Mouse (Mus musculus) hindbrain, embryonic 14.5 days (tissue): ENCODE measurements around the gene Serpinb11. TPM values are rescaled to one million over a fixed set of nuclear protein-coding genes. Genes with fewer than 3 reads are reported as not detected.

ENCODE experiments used
- ATAC-seq: fragments of 200-750 bp; cut with Nextera tagmentation; 2 replicates; pipeline ENCODE4 v1.8.0; 2017; ENCODE audit warnings: moderate number of reproducible peaks, mild to moderate bottlenecking, moderate TSS enrichment, moderate library complexity; ENCODE audit not compliant: low FRiP score
- DNase-seq: peaks from one replicate; pipeline ENCODE4 v3.0.0-alpha.2; 2015; ENCODE audit warnings: low spot score
- H3K27ac ChIP-seq: fragments of 300-500 bp; sonication (generic); 2 replicates; pipeline ENCODE4 v1.5.1; 2014; ENCODE audit warnings: mild to moderate bottlenecking, moderate library complexity
- H3K27me3 ChIP-seq: fragments of 300-500 bp; sonication (generic); 2 replicates; pipeline ENCODE4 v1.6.1; 2014; ENCODE audit warnings: mild to moderate bottlenecking, low read length, mixed read lengths; ENCODE audit not compliant: control insufficient read depth, insufficient read depth
- H3K36me3 ChIP-seq: fragments of 300-500 bp; sonication (generic); replicated peaks from 2 replicates; pipeline ENCODE4 v1.6.1; 2014; ENCODE audit not compliant: control insufficient read depth, insufficient read depth
- H3K4me1 ChIP-seq: fragments of 300-500 bp; sonication (generic); replicated peaks from 2 replicates; pipeline ENCODE4 v1.6.1; 2014; ENCODE audit warnings: antibody characterized with exemption, low read length, mixed read lengths; ENCODE audit not compliant: control insufficient read depth, insufficient read depth
- H3K4me2 ChIP-seq: fragments of 300-500 bp; sonication (generic); replicated peaks from 2 replicates; pipeline ENCODE4 v1.6.1; 2014; ENCODE audit warnings: mild to moderate bottlenecking, moderate library complexity
- H3K4me3 ChIP-seq: fragments of 300-500 bp; sonication (generic); replicated peaks from 2 replicates; pipeline ENCODE4 v1.5.1; 2014; ENCODE audit warnings: mild to moderate bottlenecking, low read length
- H3K9ac ChIP-seq: fragments of 300-500 bp; sonication (generic); 2 replicates; pipeline ENCODE4 v1.6.1; 2014
- H3K9me3 ChIP-seq: fragments of 300-500 bp; sonication (generic); 2 replicates; pipeline ENCODE4 v1.6.1; 2016; ENCODE audit warnings: low read length; ENCODE audit not compliant: control insufficient read depth
- WGBS: fragments of 180-500 bp; shearing (Covaris S2); extraction: QIAGEN DNeasy Blood & Tissue Kit; methylation state at CpG from one replicate; pipeline ENCODE4 v1.1.7; 2014; 5-methylcytosine and 5-hydroxymethylcytosine counted together
- polyA plus RNA-seq: library from polyadenylated mRNA; unstranded; fragments of >200 nt; fragmentation: Nextera tagmentation; extraction: Ambion mirVana; gene quantifications from 2 replicates; pipeline ENCODE4 v1.2.1, GENCODE M21; 2014

The Serpinb11 gene
- polyA plus RNA-seq, 1 experiment from 2014 or later, result not detected

GRCm38 (mm10) chr1:107381491-107381890 is 20.5 kb downstream of the Serpinb11 start:
- no peak overlapping the region for H3K4me2 ChIP-seq
- DNase-seq (no peak), ATAC-seq (no peak)
- H3K4me3 ChIP-seq, result no peak overlapping the region
- no peak overlapping the region for H3K9ac ChIP-seq
- no peaks in the 10 kb centered on the region for H3K4me1 ChIP-seq
- H3K9me3 ChIP-seq, result no peaks in the 10 kb centered on the region
- H3K36me3 ChIP-seq, result no peaks in the 10 kb centered on the region
- no peak overlapping the region for H3K27ac ChIP-seq
- H3K27me3 ChIP-seq, result no peaks in the 10 kb centered on the region

GRCm38 (mm10) chr1:107382404-107382803 is 21.4 kb downstream of the Serpinb11 start:
- Histone ChIP-seq H3K27me3 (no peaks in the 10 kb centered on the region), H3K9ac (no peak overlapping the region), H3K4me2 (no peak overlapping the region), H3K27ac (no peak overlapping the region), H3K4me1 (no peaks in the 10 kb centered on the region), H3K4me3 (no peak overlapping the region), H3K36me3 (no peaks in the 10 kb centered on the region), H3K9me3 (no peaks in the 10 kb centered on the region)
- no peak for DNase-seq
- 96% methylated on average over 1 of the region's 1 CpGs for WGBS
- ATAC-seq, result no peak

- H3K36me3 ChIP-seq, result no peaks in the 10 kb centered on the region
- no peaks in the 10 kb centered on the region for H3K27me3 ChIP-seq
- 95% methylated on average over 9 of the region's 9 CpGs for WGBS
- no peaks in the 10 kb centered on the region for H3K4me1 ChIP-seq
- no peak overlapping the region for H3K27ac ChIP-seq
- ATAC-seq (no peak), DNase-seq (no peak)
- no peak overlapping the region for H3K9ac ChIP-seq
- H3K9me3 ChIP-seq, result no peaks in the 10 kb centered on the region
- no peak overlapping the region for H3K4me2 ChIP-seq
- no peak overlapping the region for H3K4me3 ChIP-seq
Observed at GRCm38 (mm10) chr1:107384532-107384931, 23.5 kb downstream of the Serpinb11 start.

GRCm38 (mm10) chr1:107389753-107390152 is 28.8 kb downstream of the Serpinb11 start:
- Histone ChIP-seq H3K4me3 (no peak overlapping the region), H3K4me1 (no peaks in the 10 kb centered on the region), H3K27me3 (no peaks in the 10 kb centered on the region), H3K36me3 (no peaks in the 10 kb centered on the region), H3K4me2 (no peak overlapping the region), H3K9me3 (no peaks in the 10 kb centered on the region), H3K27ac (no peak overlapping the region), H3K9ac (no peak overlapping the region)
- ATAC-seq, result no peak
- DNase-seq, result no peak
- 96% methylated on average over 2 of the region's 2 CpGs for WGBS

GRCm38 (mm10) chr1:107397481-107397880 is 36.5 kb downstream of the Serpinb11 start:
- H3K9me3 ChIP-seq, result no peaks in the 10 kb centered on the region
- H3K9ac ChIP-seq, result no peak overlapping the region
- no peaks in the 10 kb centered on the region for H3K36me3 ChIP-seq
- H3K4me1 ChIP-seq, result no peaks in the 10 kb centered on the region
- ATAC-seq, result no peak
- DNase-seq, result no peak
- WGBS, result 67% methylated on average over 1 of the region's 1 CpGs
- H3K4me3 ChIP-seq, result no peak overlapping the region
- no peak overlapping the region for H3K27ac ChIP-seq
- no peaks in the 10 kb centered on the region for H3K27me3 ChIP-seq
- H3K4me2 ChIP-seq, result no peak overlapping the region

- no peaks in the 10 kb centered on the region for H3K4me1 ChIP-seq
- no peak within 1 kb of the TSS for H3K27ac ChIP-seq
- H3K4me3 ChIP-seq, result no peak within 1 kb of the TSS
- H3K4me2 ChIP-seq, result no peak within 1 kb of the TSS
- H3K36me3 ChIP-seq, result no peaks in the 10 kb centered on the region
- 87% methylated on average over 3 of the region's 3 CpGs for WGBS
- ATAC-seq (no peak), DNase-seq (no peak)
- no peaks in the 10 kb centered on the region for H3K9me3 ChIP-seq
- H3K9ac ChIP-seq, result no peak within 1 kb of the TSS
- no peaks in the 10 kb centered on the region for H3K27me3 ChIP-seq
Observed at GRCm38 (mm10) chr1:107399355-107399754, 38.4 kb downstream of the Serpinb11 start, which contains the start of gene Serpinb7. Serpinb7 (plus strand) TSS chr1:107399655.

GRCm38 (mm10) chr1:107402082-107402481 is 41.1 kb downstream of the Serpinb11 start:
- ATAC-seq (no peak), DNase-seq (no peak)
- H3K36me3 ChIP-seq, result no peaks in the 10 kb centered on the region
- H3K27me3 ChIP-seq, result no peaks in the 10 kb centered on the region
- H3K9me3 ChIP-seq, result no peaks in the 10 kb centered on the region
- H3K4me3 ChIP-seq, result no peak overlapping the region
- 90% methylated on average over 4 of the region's 4 CpGs for WGBS
- H3K4me1 ChIP-seq, result no peaks in the 10 kb centered on the region
- no peak overlapping the region for H3K27ac ChIP-seq
- H3K4me2 ChIP-seq, result no peak overlapping the region
- H3K9ac ChIP-seq, result no peak overlapping the region

GRCm38 (mm10) chr1:107414650-107415049 is 53.7 kb downstream of the Serpinb11 start:
- no peak overlapping the region for H3K27ac ChIP-seq
- H3K4me2 ChIP-seq, result no peak overlapping the region
- no peaks in the 10 kb centered on the region for H3K4me1 ChIP-seq
- 55% methylated on average over 1 of the region's 1 CpGs for WGBS
- H3K9me3 ChIP-seq, result no peaks in the 10 kb centered on the region
- DNase-seq (no peak), ATAC-seq (no peak)
- no peak overlapping the region for H3K9ac ChIP-seq
- no peaks in the 10 kb centered on the region for H3K36me3 ChIP-seq
- H3K4me3 ChIP-seq, result no peak overlapping the region
- H3K27me3 ChIP-seq, result no peaks in the 10 kb centered on the region

- no peak for ATAC-seq
- H3K4me1 ChIP-seq, result no peaks in the 10 kb centered on the region
- no peaks in the 10 kb centered on the region for H3K36me3 ChIP-seq
- H3K27ac ChIP-seq, result no peak overlapping the region
- H3K4me3 ChIP-seq, result no peak overlapping the region
- H3K27me3 ChIP-seq, result no peaks in the 10 kb centered on the region
- H3K9me3 ChIP-seq, result no peaks in the 10 kb centered on the region
- no peak overlapping the region for H3K4me2 ChIP-seq
- 80% methylated on average over 4 of the region's 4 CpGs for WGBS
- H3K9ac ChIP-seq, result no peak overlapping the region
- no peak for DNase-seq
Observed at GRCm38 (mm10) chr1:107422487-107422886, 61.5 kb downstream of the Serpinb11 start.
